Mouse (Mus musculus): ENCODE results near the gene Nfe2l3. TPM values are rescaled to one million over a fixed set of nuclear protein-coding genes. Genes with fewer than 3 reads are reported as not detected.

The Nfe2l3 gene
- total and polyA plus RNA-seq, 2 experiments from 2014 or later = 11.4 to 15.0 TPM

DNA sequence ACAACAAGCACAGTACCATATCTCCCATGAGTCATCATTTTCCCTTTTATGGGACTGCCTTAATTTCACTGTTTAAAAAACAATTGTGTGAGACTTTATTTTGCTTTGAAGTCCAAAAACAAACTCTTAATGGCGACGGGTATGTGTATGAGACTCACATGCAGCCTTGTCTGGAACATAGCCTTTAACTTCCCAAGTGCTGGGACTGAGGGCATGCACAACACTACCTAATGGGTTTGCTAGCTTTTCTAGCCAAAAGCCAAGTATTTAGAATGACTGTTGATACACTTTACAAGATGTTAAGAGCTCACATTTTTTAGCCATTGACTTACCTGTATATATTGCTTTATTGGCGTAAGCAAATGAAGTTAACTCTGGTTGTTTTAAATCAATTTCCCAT lies 27.9 kb downstream of the Nfe2l3 start:
- H3K4me1 ChIP-seq (ENCODE audit: insufficient read depth) = no peaks in the 10 kb centered on the region
- H3K27me3 ChIP-seq (ENCODE audit: insufficient read depth, low read length) = no peaks in the 10 kb centered on the region
- no peak overlapping the region for H3K4me3 ChIP-seq (ENCODE audit: low read depth, low read length)
- DNase-seq (no peak), ATAC-seq (0 out of 2 replicates have a peak, but pooled peaks have one; percentile 8)
- 74% methylated on average over 3 of the region's 3 CpGs for WGBS
- no peak overlapping the region for H3K4me2 ChIP-seq (ENCODE audit: low read depth)
- no peak overlapping the region for H3K27ac ChIP-seq (ENCODE audit: low read depth, low read length)
- H3K9me3 ChIP-seq (ENCODE audit: low read length) = no peaks in the 10 kb centered on the region
- TF ChIP-seq CTCF (IDR thresholded peaks at IDR 0.05; ENCODE audit: low read depth) = no peak
- peaks cover 47% of the 10 kb centered on the region for H3K36me3 ChIP-seq (ENCODE audit: insufficient read depth)
- no peak overlapping the region for H3K9ac ChIP-seq

DNA sequence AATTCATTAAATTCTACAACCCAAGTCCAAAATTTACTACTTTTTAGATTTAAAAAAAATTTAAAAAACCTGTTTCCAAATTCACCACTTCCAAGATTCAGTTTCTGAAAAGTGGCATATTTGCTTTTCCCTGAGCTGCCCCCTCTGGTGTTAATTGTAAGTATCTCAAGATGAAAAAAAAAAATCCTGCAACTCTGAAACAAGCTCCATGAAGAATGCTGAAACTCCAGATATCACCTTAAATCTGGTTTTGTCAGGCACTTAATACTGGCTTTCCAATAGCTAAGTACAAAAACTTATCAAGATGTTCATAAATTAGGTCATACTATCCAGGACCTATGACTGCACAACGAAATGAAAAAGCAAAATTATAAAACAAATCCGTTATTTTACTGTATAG lies 35.2 kb downstream of the Nfe2l3 start:
- peak; percentile 47 for DNase-seq
- Histone ChIP-seq H3K4me3 (ENCODE audit: low read depth, low read length) (peak overlapping the region; percentile 90), H3K9me3 (ENCODE audit: low read length) (no peaks in the 10 kb centered on the region), H3K27ac (ENCODE audit: low read depth, low read length) (no peak overlapping the region), H3K36me3 (ENCODE audit: insufficient read depth) (peaks cover 28% of the 10 kb centered on the region), H3K4me2 (ENCODE audit: low read depth) (peak overlapping the region; percentile 60), H3K4me1 (ENCODE audit: insufficient read depth) (peaks cover 19% of the 10 kb centered on the region), H3K9ac (no peak overlapping the region), H3K27me3 (ENCODE audit: insufficient read depth, low read length) (no peaks in the 10 kb centered on the region)
- 0% methylated on average over 2 of the region's 2 CpGs for whole genome bisulfite sequencing
- no peak for ATAC-seq
- peak; percentile 43 for TF ChIP-seq CTCF (IDR thresholded peaks at IDR 0.05; ENCODE audit: low read depth)

GRCm38 (mm10) chr6:51468891-51469561 lies 36.6 kb downstream of the Nfe2l3 start:
- ATAC-seq (peak; percentile 18; the same call in 1 of the 2 replicates), DNase-seq (peak; percentile 91)
- Histone ChIP-seq H3K9ac (peak overlapping the region; percentile 98), H3K4me2 (ENCODE audit: low read depth) (peak overlapping the region; percentile 60), H3K9me3 (ENCODE audit: low read length) (no peaks in the 10 kb centered on the region), H3K27me3 (ENCODE audit: insufficient read depth, low read length) (no peaks in the 10 kb centered on the region), H3K27ac (ENCODE audit: low read depth, low read length) (peak overlapping the region; percentile 98), H3K4me1 (ENCODE audit: insufficient read depth) (peaks cover 25% of the 10 kb centered on the region), H3K4me3 (ENCODE audit: low read depth, low read length) (peak overlapping the region; percentile 90), H3K36me3 (ENCODE audit: insufficient read depth) (peaks cover 21% of the 10 kb centered on the region)
- TF ChIP-seq CTCF (IDR thresholded peaks at IDR 0.05; ENCODE audit: low read depth) = 0 out of 2 replicates have a peak, but pooled peaks have one; percentile 28
- 2% methylated on average over 63 of the region's 63 CpGs for WGBS

DNA sequence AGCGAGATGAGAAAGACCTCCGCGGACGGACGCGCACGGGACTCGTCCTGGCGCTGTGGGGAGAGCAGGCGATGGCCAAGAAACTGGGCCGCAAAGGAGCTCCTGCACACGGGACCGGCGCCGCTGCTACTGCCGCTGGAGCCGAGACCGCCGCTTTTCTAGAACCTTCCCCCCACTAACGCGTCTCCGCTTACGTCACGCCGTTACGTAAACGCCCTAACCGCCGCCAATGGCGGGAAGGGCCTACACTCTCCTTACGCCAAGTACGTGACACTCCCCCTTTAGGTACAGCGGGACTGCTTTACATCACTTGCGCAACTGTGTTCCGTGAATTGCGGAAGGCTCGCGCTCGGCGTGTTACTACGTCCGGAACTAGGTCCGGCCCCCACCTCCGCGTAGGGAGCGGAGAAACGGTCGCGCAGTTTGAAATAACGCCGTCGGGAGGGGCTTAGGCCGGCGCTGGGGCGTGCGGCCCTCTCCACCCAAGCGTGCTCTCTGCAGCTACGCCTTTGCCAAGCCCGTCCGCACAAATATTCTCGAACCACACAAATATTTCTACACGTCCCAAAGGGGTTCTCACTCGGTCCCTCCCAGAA lies 37.3 kb downstream of the Nfe2l3 start, which contains the start of gene Hnrnpa2b1:
Gene Hnrnpa2b1, minus strand, starts transcription at position 180 of the 596 bp plus-strand sequence.
- ATAC-seq (peak; percentile 89), DNase-seq (peak; percentile 100)
- Histone ChIP-seq H3K27me3 (ENCODE audit: insufficient read depth, low read length) (no peaks in the 10 kb centered on the region), H3K4me1 (ENCODE audit: insufficient read depth) (peaks cover 25% of the 10 kb centered on the region), H3K4me2 (ENCODE audit: low read depth) (peak within 1 kb of the TSS; percentile 60), H3K4me3 (ENCODE audit: low read depth, low read length) (peak within 1 kb of the TSS; percentile 90), H3K27ac (ENCODE audit: low read depth, low read length) (peak within 1 kb of the TSS; percentile 100), H3K9me3 (ENCODE audit: low read length) (no peaks in the 10 kb centered on the region), H3K36me3 (ENCODE audit: insufficient read depth) (peaks cover 26% of the 10 kb centered on the region), H3K9ac (peak within 1 kb of the TSS; percentile 98)
- 2% methylated on average over 63 of the region's 63 CpGs for WGBS
- TF ChIP-seq CTCF (IDR thresholded peaks at IDR 0.05; ENCODE audit: low read depth) = 0 out of 2 replicates have a peak, but pooled peaks have one; percentile 1

- Histone ChIP-seq H3K9ac (peak within 1 kb of the TSS; percentile 98), H3K4me1 (ENCODE audit: insufficient read depth) (peaks cover 25% of the 10 kb centered on the region), H3K4me3 (ENCODE audit: low read depth, low read length) (peak within 1 kb of the TSS; percentile 90), H3K4me2 (ENCODE audit: low read depth) (peak within 1 kb of the TSS; percentile 46), H3K27ac (ENCODE audit: low read depth, low read length) (peak within 1 kb of the TSS; percentile 100), H3K27me3 (ENCODE audit: insufficient read depth, low read length) (no peaks in the 10 kb centered on the region), H3K36me3 (ENCODE audit: insufficient read depth) (peaks cover 24% of the 10 kb centered on the region), H3K9me3 (ENCODE audit: low read length) (no peaks in the 10 kb centered on the region)
- 2% methylated on average over 94 of the region's 99 CpGs for WGBS
- peak; percentile 94 for DNase-seq
- peak; percentile 80 for ATAC-seq
- TF ChIP-seq CTCF (IDR thresholded peaks at IDR 0.05; ENCODE audit: low read depth) = no peak
Measured at GRCm38 (mm10) chr6:51470311-51471178, 38.1 kb downstream of the Nfe2l3 start, which contains the start of gene Cbx3. Gene Cbx3, plus strand, starts transcription at chr6:51470360.

DNA sequence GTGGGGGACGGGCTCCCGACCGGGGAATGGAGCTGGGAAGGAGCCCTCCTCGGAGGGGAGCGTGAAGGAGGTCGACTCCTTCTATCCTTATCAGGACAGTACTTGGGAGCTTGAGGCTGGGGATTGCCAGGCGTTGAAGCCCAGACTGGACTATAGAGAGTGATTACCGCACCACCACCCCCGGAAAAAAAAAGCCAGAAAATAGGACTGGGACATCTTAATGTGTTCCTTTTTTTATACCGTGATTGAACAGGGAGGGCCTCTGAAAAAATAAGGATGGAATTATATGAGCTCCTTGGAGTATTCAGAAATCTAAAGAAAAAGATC lies 38.7 kb downstream of the Nfe2l3 start:
- no peak for DNase-seq
- peak overlapping the region; percentile 46 for H3K4me2 ChIP-seq (ENCODE audit: low read depth)
- WGBS = under 1% methylated on average over 10 of the region's 10 CpGs
- H3K27me3 ChIP-seq (ENCODE audit: insufficient read depth, low read length) = no peaks in the 10 kb centered on the region
- peaks cover 21% of the 10 kb centered on the region for H3K4me1 ChIP-seq (ENCODE audit: insufficient read depth)
- H3K4me3 ChIP-seq (ENCODE audit: low read depth, low read length) = peak overlapping the region; percentile 90
- peak overlapping the region; percentile 98 for H3K9ac ChIP-seq
- H3K36me3 ChIP-seq (ENCODE audit: insufficient read depth) = peaks cover 23% of the 10 kb centered on the region
- no peak for ATAC-seq
- H3K9me3 ChIP-seq (ENCODE audit: low read length) = no peaks in the 10 kb centered on the region
- no peak for TF ChIP-seq CTCF (IDR thresholded peaks at IDR 0.05; ENCODE audit: low read depth)
- peak overlapping the region; percentile 100 for H3K27ac ChIP-seq (ENCODE audit: low read depth, low read length)

Data from forebrain, postnatal 0 days (tissue).